Comparison of ENCODE assay signal across 19 mouse cellular contexts in the genomic region with DNA sequence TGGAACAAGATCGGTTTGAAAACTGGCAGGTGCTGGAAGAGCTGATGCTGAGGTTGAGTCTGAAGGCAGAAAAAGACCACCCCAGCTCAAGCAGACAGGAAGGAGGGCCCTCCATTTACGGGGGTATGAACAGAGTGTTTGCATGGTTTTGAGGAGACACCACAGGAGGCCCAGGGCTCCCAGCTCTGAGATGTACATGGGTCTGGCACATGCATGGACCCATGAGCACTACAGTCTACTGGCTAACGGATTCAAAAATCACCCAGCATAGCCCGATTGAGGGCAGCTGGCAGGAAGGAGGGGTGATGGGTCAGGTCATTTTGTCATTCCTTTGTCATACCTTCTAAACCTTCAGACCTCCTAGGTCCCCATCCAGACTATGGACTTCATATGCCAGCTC.
"Had no signal": no experiment of that assay in that cellular context is flagged by ENCODE, and none has a peak within 500 bp of the region (broad histone marks: within the 10 kb centered on the region; RNA-seq: fewer than 3 reads in every experiment).

No protein-coding gene starts in this region.

- H3K4me1 ChIP-seq: liver, embryonic 12.5 days had no signal

- DNase-seq: lung, adult 18-20 months; lung, embryonic 14.5 days; lung, postnatal 10 days; lung, postnatal 4 days; midbrain, embryonic 14.5 days; retina, postnatal 1 day; right cerebral cortex, adult 18-20 months; right cerebral cortex, postnatal 25 days; right cerebral cortex, postnatal 4 days; spleen, adult 18-20 months; thymus, adult 18-20 months; thymus, postnatal 36 days had no signal

- H3K27ac ChIP-seq: liver, embryonic 12.5 days; liver, embryonic 14.5 days; midbrain, embryonic 10.5 days; midbrain, embryonic 12.5 days; neural tube, embryonic 13.5 days; neural tube, embryonic 15.5 days had no signal

- H3K36me3 ChIP-seq: liver, embryonic 12.5 days; midbrain, embryonic 10.5 days; midbrain, embryonic 12.5 days; neural tube, embryonic 13.5 days; neural tube, embryonic 15.5 days had no signal

- H3K4me3 ChIP-seq: liver, embryonic 12.5 days; midbrain, embryonic 10.5 days; midbrain, embryonic 12.5 days; myocyte; neural tube, embryonic 13.5 days; neural tube, embryonic 15.5 days had no signal

- H3K27me3 ChIP-seq: liver, embryonic 12.5 days; midbrain, embryonic 12.5 days; neural tube, embryonic 13.5 days; neural tube, embryonic 15.5 days had no signal
